Mouse (Mus musculus): Measurements from ENCODE around the gene Ssr2. TPM values are rescaled to one million over a fixed set of nuclear protein-coding genes. Genes with fewer than 3 reads are reported as not detected.

Ssr2 gene
- polyA plus RNA-seq, 1 experiment from 2014 or later: 271 TPM

GRCm38 (mm10) chr3:88625531-88625930 lies 49.9 kb downstream of the Ssr2 start:
- H3K9ac ChIP-seq (ENCODE audit: low read length): no peak overlapping the region
- no peak for DNase-seq (ENCODE audit: low spot score)
- no peak overlapping the region for H3K4me3 ChIP-seq (ENCODE audit: low read depth, low read length)
- no peaks in the 10 kb centered on the region; the same call in 1 of the 2 replicates for H3K36me3 ChIP-seq (ENCODE audit: control insufficient read depth, insufficient read depth, low read length)
- WGBS: 80% methylated on average over 7 of the region's 7 CpGs
- peak overlapping the region; percentile 97 for H3K27ac ChIP-seq (replicated peaks)
- TF ChIP-seq EP300 (optimal IDR thresholded peaks at IDR 0.05) (no peak), CTCF (IDR thresholded peaks at IDR 0.05; ENCODE audit: low read depth) (no peak)
- ATAC-seq (ENCODE audit: low FRiP score, low TSS enrichment): no peak
- H3K27me3 ChIP-seq (ENCODE audit: control insufficient read depth, insufficient read depth, low read length): no peaks in the 10 kb centered on the region
- peaks cover 5% of the 10 kb centered on the region; the same call in 1 of the 2 replicates for H3K4me1 ChIP-seq (replicated peaks; ENCODE audit: control insufficient read depth, insufficient read depth)
- H3K9me3 ChIP-seq (ENCODE audit: control insufficient read depth, low read length): no peaks in the 10 kb centered on the region
- no peak overlapping the region for H3K4me2 ChIP-seq (replicated peaks; ENCODE audit: low read depth)

GRCm38 (mm10) chr3:88626316-88626715 lies 50.6 kb downstream of the Ssr2 start:
- H3K27ac ChIP-seq (replicated peaks): no peak overlapping the region
- no peak for ATAC-seq (ENCODE audit: low FRiP score, low TSS enrichment)
- no peak for TF ChIP-seq CTCF (IDR thresholded peaks at IDR 0.05; ENCODE audit: low read depth)
- no peak for TF ChIP-seq EP300 (optimal IDR thresholded peaks at IDR 0.05)

GRCm38 (mm10) chr3:88627114-88627513 lies 51.4 kb downstream of the Ssr2 start:
- Histone ChIP-seq H3K9me3 (ENCODE audit: control insufficient read depth, low read length) (no peaks in the 10 kb centered on the region), H3K4me3 (ENCODE audit: low read depth, low read length) (no peak overlapping the region), H3K27ac (replicated peaks) (no peak overlapping the region), H3K36me3 (ENCODE audit: control insufficient read depth, insufficient read depth, low read length) (no peaks in the 10 kb centered on the region; the same call in 1 of the 2 replicates), H3K4me1 (replicated peaks; ENCODE audit: control insufficient read depth, insufficient read depth) (peaks cover 5% of the 10 kb centered on the region; the same call in 1 of the 2 replicates), H3K27me3 (ENCODE audit: control insufficient read depth, insufficient read depth, low read length) (no peaks in the 10 kb centered on the region), H3K9ac (ENCODE audit: low read length) (no peak overlapping the region), H3K4me2 (replicated peaks; ENCODE audit: low read depth) (no peak overlapping the region)
- 61% methylated on average over 4 of the region's 4 CpGs for WGBS
- DNase-seq (ENCODE audit: low spot score): no peak
- no peak for ATAC-seq (ENCODE audit: low FRiP score, low TSS enrichment)
- TF ChIP-seq CTCF (IDR thresholded peaks at IDR 0.05; ENCODE audit: low read depth): no peak
- no peak for TF ChIP-seq EP300 (optimal IDR thresholded peaks at IDR 0.05)

More at GRCm38 (mm10) chr3:88626316-88626715, 50.6 kb downstream of the Ssr2 start:
- Histone ChIP-seq H3K4me3 (ENCODE audit: low read depth, low read length) (no peak overlapping the region), H3K27me3 (ENCODE audit: control insufficient read depth, insufficient read depth, low read length) (no peaks in the 10 kb centered on the region), H3K36me3 (ENCODE audit: control insufficient read depth, insufficient read depth, low read length) (no peaks in the 10 kb centered on the region; the same call in 1 of the 2 replicates), H3K9ac (ENCODE audit: low read length) (no peak overlapping the region), H3K9me3 (ENCODE audit: control insufficient read depth, low read length) (no peaks in the 10 kb centered on the region), H3K4me2 (replicated peaks; ENCODE audit: low read depth) (no peak overlapping the region), H3K4me1 (replicated peaks; ENCODE audit: control insufficient read depth, insufficient read depth) (peaks cover 5% of the 10 kb centered on the region; the same call in 1 of the 2 replicates)
- no peak for DNase-seq (ENCODE audit: low spot score)
- 65% methylated on average over 7 of the region's 7 CpGs for WGBS

GRCm38 (mm10) chr3:88627535-88627934 lies 51.9 kb downstream of the Ssr2 start:
- Histone ChIP-seq H3K4me1 (replicated peaks; ENCODE audit: control insufficient read depth, insufficient read depth) (peaks cover 5% of the 10 kb centered on the region; the same call in 1 of the 2 replicates), H3K4me3 (ENCODE audit: low read depth, low read length) (no peak overlapping the region), H3K27me3 (ENCODE audit: control insufficient read depth, insufficient read depth, low read length) (no peaks in the 10 kb centered on the region), H3K9me3 (ENCODE audit: control insufficient read depth, low read length) (no peaks in the 10 kb centered on the region), H3K36me3 (ENCODE audit: control insufficient read depth, insufficient read depth, low read length) (no peaks in the 10 kb centered on the region; the same call in 1 of the 2 replicates), H3K4me2 (replicated peaks; ENCODE audit: low read depth) (no peak overlapping the region), H3K9ac (ENCODE audit: low read length) (no peak overlapping the region), H3K27ac (replicated peaks) (no peak overlapping the region)
- DNase-seq (ENCODE audit: low spot score) (no peak), ATAC-seq (ENCODE audit: low FRiP score, low TSS enrichment) (no peak)
- 92% methylated on average over 2 of the region's 2 CpGs for WGBS
- TF ChIP-seq CTCF (IDR thresholded peaks at IDR 0.05; ENCODE audit: low read depth) (no peak), EP300 (optimal IDR thresholded peaks at IDR 0.05) (no peak)

- Histone ChIP-seq H3K9me3 (ENCODE audit: control insufficient read depth, low read length) (no peaks in the 10 kb centered on the region), H3K4me2 (replicated peaks; ENCODE audit: low read depth) (no peak overlapping the region), H3K9ac (ENCODE audit: low read length) (no peak overlapping the region), H3K36me3 (ENCODE audit: control insufficient read depth, insufficient read depth, low read length) (peaks cover 8% of the 10 kb centered on the region), H3K27ac (replicated peaks) (no peak overlapping the region), H3K4me1 (replicated peaks; ENCODE audit: control insufficient read depth, insufficient read depth) (peaks cover 5% of the 10 kb centered on the region; the same call in 1 of the 2 replicates), H3K27me3 (ENCODE audit: control insufficient read depth, insufficient read depth, low read length) (no peaks in the 10 kb centered on the region), H3K4me3 (ENCODE audit: low read depth, low read length) (no peak overlapping the region)
- ATAC-seq (ENCODE audit: low FRiP score, low TSS enrichment) (no peak), DNase-seq (ENCODE audit: low spot score) (no peak)
- TF ChIP-seq CTCF (IDR thresholded peaks at IDR 0.05; ENCODE audit: low read depth) (no peak), EP300 (optimal IDR thresholded peaks at IDR 0.05) (no peak)
- WGBS: 57% methylated on average over 4 of the region's 4 CpGs
Measured at GRCm38 (mm10) chr3:88628766-88629165, 53.1 kb downstream of the Ssr2 start.

- no peak overlapping the region for H3K9ac ChIP-seq (ENCODE audit: low read length)
- H3K27ac ChIP-seq (replicated peaks): no peak overlapping the region
- TF ChIP-seq EP300 (optimal IDR thresholded peaks at IDR 0.05) (no peak), CTCF (IDR thresholded peaks at IDR 0.05; ENCODE audit: low read depth) (no peak)
Measured at GRCm38 (mm10) chr3:88629244-88629643, 53.6 kb downstream of the Ssr2 start.

More at GRCm38 (mm10) chr3:88629244-88629643, 53.6 kb downstream of the Ssr2 start:
- DNase-seq (ENCODE audit: low spot score): no peak
- Histone ChIP-seq H3K4me2 (replicated peaks; ENCODE audit: low read depth) (no peak overlapping the region), H3K9me3 (ENCODE audit: control insufficient read depth, low read length) (no peaks in the 10 kb centered on the region), H3K4me1 (replicated peaks; ENCODE audit: control insufficient read depth, insufficient read depth) (peaks cover 5% of the 10 kb centered on the region; the same call in 1 of the 2 replicates), H3K4me3 (ENCODE audit: low read depth, low read length) (no peak overlapping the region), H3K36me3 (ENCODE audit: control insufficient read depth, insufficient read depth, low read length) (peaks cover 8% of the 10 kb centered on the region), H3K27me3 (ENCODE audit: control insufficient read depth, insufficient read depth, low read length) (no peaks in the 10 kb centered on the region)
- no peak for ATAC-seq (ENCODE audit: low FRiP score, low TSS enrichment)
- 79% methylated on average over 13 of the region's 13 CpGs for WGBS

Measured in stomach, postnatal 0 days (tissue).